Mouse (Mus musculus) lung, embryonic 14.5 days (tissue): ENCODE results near the gene Xpc. TPM values are rescaled to one million over a fixed set of nuclear protein-coding genes. Genes with fewer than 3 reads are reported as not detected.

Experiments used
- ATAC-seq: fragments of 200-750 bp; cut with Nextera tagmentation; 2 replicates; pipeline ENCODE4 v1.8.0; 2017; ENCODE audit warnings: mild to moderate bottlenecking, moderate TSS enrichment, moderate library complexity; ENCODE audit not compliant: insufficient read depth
- DNase-seq: peaks from one replicate; pipeline ENCODE4 v3.0.0-alpha.2; 2015
- H3K27ac ChIP-seq: fragments of 300-500 bp; sonication (generic); 2 replicates; pipeline ENCODE4 v1.5.1; 2014; ENCODE audit warnings: low read depth, mild to moderate bottlenecking, moderate library complexity
- H3K27me3 ChIP-seq: fragments of 300-500 bp; sonication (generic); 2 replicates; pipeline ENCODE4 v1.6.1; 2014; ENCODE audit warnings: low read length, control low read depth; ENCODE audit not compliant: insufficient read depth
- H3K36me3 ChIP-seq: fragments of 300-500 bp; sonication (generic); 2 replicates; pipeline ENCODE4 v1.6.1; 2014; ENCODE audit warnings: control low read depth; ENCODE audit not compliant: insufficient read depth
- H3K4me1 ChIP-seq: fragments of 300-500 bp; sonication (generic); 2 replicates; pipeline ENCODE4 v1.6.1; 2014; ENCODE audit warnings: antibody characterized with exemption, control low read depth; ENCODE audit not compliant: insufficient read depth
- H3K4me2 ChIP-seq: fragments of 300-500 bp; sonication (generic); 2 replicates; pipeline ENCODE4 v1.6.1; 2014; ENCODE audit warnings: mild to moderate bottlenecking
- H3K4me3 ChIP-seq: fragments of 300-500 bp; sonication (generic); 2 replicates; pipeline ENCODE4 v1.5.1; 2014; ENCODE audit warnings: low read depth, low read length
- H3K9ac ChIP-seq: fragments of 300-500 bp; sonication (generic); 2 replicates; pipeline ENCODE4 v1.6.1; 2014
- H3K9me3 ChIP-seq: fragments of 300-500 bp; sonication (generic); 2 replicates; pipeline ENCODE4 v1.6.1; 2016; ENCODE audit warnings: low read depth, low read length, control low read depth
- CTCF ChIP-seq: IDR thresholded peaks from 2 replicates; pipeline ENCODE4 v1.5.1; 2016; ENCODE audit warnings: antibody characterized with exemption, low read depth
- WGBS: fragments of 180-500 bp; shearing (Covaris S2); extraction: QIAGEN DNeasy Blood & Tissue Kit; methylation state at CpG from one replicate; pipeline ENCODE4 v1.1.7; 2014; 5-methylcytosine and 5-hydroxymethylcytosine counted together
- polyA plus RNA-seq: library from polyadenylated mRNA; unstranded; fragments of >200 nt; fragmentation: Nextera tagmentation; extraction: Ambion mirVana; gene quantifications from 2 replicates; pipeline ENCODE4 v1.2.1, GENCODE M21; 2014

The Xpc gene
- polyA plus RNA-seq, 1 experiment from 2014 or later: 15.4 TPM

DNA sequence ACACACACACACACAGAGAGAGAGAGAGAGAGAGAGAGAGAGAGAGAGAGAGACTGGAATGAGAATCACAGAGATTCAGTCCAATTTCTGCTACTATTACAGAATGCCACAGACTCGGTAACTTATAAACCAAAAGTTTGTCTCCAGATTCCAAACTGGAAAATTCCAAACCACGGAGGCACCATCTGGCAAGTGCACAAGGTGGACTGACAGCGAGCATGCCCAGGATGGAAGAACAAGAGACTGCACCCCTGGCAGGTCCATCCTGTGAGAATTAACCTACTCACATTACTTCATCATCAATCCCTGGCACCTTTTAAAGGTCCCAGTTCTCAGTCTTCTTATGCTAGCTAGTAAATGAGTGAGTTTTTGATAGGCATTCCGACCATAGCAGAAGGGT lies 18.6 kb upstream of the Xpc start:
- Histone ChIP-seq H3K36me3 (no peaks in the 10 kb centered on the region), H3K9ac (no peak overlapping the region), H3K27me3 (no peaks in the 10 kb centered on the region), H3K4me3 (no peak overlapping the region), H3K4me1 (peaks cover 7% of the 10 kb centered on the region), H3K27ac (no peak overlapping the region), H3K4me2 (no peak overlapping the region), H3K9me3 (no peaks in the 10 kb centered on the region)
- TF ChIP-seq CTCF: no peak
- no peak for ATAC-seq
- DNase-seq: no peak
- 60% methylated on average over 4 of the region's 4 CpGs for WGBS

DNA sequence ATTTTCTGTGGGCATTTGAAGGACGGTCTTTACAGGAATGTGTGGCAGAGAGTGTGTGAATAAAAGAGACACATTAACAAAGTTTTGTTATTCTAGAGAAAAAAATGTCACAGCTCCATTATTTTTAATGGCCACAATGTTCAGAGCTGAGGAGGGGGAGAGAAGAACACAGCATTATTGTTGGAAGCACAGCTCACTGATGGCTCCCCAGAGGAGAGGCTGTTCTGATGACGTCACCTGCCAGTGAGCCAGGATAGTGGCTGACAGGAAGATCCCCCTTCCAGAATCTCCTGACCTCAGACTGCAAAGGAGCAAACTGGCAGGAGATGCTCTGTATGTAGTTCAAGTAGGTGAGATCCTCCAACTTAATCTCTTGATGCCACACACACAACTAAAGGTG lies 18.1 kb upstream of the Xpc start:
- no peak overlapping the region for H3K4me3 ChIP-seq
- H3K9ac ChIP-seq: no peak overlapping the region
- no peaks in the 10 kb centered on the region for H3K27me3 ChIP-seq
- peaks cover 7% of the 10 kb centered on the region for H3K4me1 ChIP-seq
- H3K4me2 ChIP-seq: no peak overlapping the region
- no peak overlapping the region for H3K27ac ChIP-seq
- H3K36me3 ChIP-seq: no peaks in the 10 kb centered on the region
- WGBS: 14% methylated on average over 2 of the region's 2 CpGs
- no peak for TF ChIP-seq CTCF
- ATAC-seq: 0 out of 2 replicates have a peak, but pooled peaks have one; percentile 32
- peak; percentile 50 for DNase-seq
- H3K9me3 ChIP-seq: no peaks in the 10 kb centered on the region

DNA sequence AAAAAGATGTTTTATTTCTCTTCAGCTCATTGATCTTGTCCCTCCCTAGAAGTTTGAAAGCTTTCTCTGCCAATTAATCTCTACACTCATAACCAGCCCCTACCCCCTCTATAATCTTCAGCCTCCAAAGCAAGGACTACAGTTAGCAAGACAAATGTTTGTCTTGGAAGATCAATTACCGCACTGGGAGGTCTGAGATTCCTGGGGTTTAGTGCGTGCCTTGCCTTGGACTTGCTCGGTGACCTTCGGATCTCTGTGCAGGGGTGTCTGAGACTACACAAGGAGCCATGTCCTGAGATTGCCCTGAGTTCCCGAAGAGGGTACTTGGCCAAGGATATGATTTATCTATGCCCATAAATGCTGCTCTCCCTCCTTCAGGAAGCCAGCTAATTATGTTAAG lies 17.7 kb upstream of the Xpc start:
- no peak overlapping the region for H3K4me3 ChIP-seq
- no peak overlapping the region for H3K27ac ChIP-seq
- ATAC-seq: peak; percentile 63; the same call in 1 of the 2 replicates
- TF ChIP-seq CTCF: no peak
- H3K36me3 ChIP-seq: no peaks in the 10 kb centered on the region
- H3K27me3 ChIP-seq: no peaks in the 10 kb centered on the region
- no peak overlapping the region for H3K4me2 ChIP-seq
- H3K9ac ChIP-seq: no peak overlapping the region
- H3K4me1 ChIP-seq: peaks cover 7% of the 10 kb centered on the region
- no peaks in the 10 kb centered on the region for H3K9me3 ChIP-seq
- 9% methylated on average over 5 of the region's 5 CpGs for WGBS
- peak; percentile 64 for DNase-seq

DNA sequence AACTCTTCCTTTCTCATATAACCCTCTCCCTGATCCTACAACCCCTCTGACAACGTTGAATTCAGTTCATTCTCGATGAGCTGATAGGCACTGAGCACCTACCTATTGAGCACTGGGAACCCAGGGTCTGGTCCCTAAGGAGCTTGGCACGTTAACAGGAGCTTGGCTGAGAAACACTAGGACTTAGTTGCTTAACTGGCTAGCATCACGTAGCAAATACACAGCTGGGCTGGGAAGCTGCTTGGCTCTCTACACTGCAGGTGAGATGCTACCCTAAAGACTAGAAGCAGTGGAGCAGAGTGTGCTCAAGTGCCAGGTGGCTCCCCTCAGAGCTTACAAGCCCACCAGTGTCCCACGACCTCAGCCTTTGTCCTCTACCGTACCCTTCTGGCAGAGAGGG lies 17.0 kb upstream of the Xpc start:
- WGBS: 26% methylated on average over 6 of the region's 6 CpGs
- no peak overlapping the region for H3K4me3 ChIP-seq
- H3K27me3 ChIP-seq: no peaks in the 10 kb centered on the region
- no peak for TF ChIP-seq CTCF
- H3K9me3 ChIP-seq: no peaks in the 10 kb centered on the region
- H3K4me1 ChIP-seq: peaks cover 7% of the 10 kb centered on the region
- ATAC-seq: no peak; the same call in 1 of the 2 replicates
- H3K27ac ChIP-seq: no peak overlapping the region
- no peaks in the 10 kb centered on the region for H3K36me3 ChIP-seq
- no peak overlapping the region for H3K4me2 ChIP-seq
- DNase-seq: no peak
- no peak overlapping the region for H3K9ac ChIP-seq

DNA sequence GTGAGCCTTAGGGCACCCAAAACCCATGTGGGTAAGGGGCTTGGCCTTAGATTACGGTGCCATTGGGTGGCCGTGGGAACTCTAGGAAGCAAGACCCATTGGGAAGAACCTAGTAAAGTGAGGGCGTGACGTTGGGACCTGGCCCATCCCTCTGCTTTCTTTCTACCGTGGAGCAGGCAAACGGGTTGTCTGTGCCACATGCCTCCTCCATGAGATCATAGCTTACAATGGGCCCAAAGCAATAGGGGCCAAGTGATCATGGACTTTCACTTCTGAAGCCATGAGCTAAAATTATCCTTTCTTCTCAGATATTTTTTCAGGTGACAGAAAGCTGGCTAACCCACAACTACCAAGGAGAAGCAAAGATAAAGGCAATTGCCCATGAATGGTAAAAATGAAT lies 15.6 kb upstream of the Xpc start:
- no peak for ATAC-seq
- Histone ChIP-seq H3K36me3 (no peaks in the 10 kb centered on the region), H3K4me3 (no peak overlapping the region), H3K9me3 (no peaks in the 10 kb centered on the region), H3K27me3 (no peaks in the 10 kb centered on the region), H3K4me2 (no peak overlapping the region), H3K27ac (no peak overlapping the region), H3K9ac (no peak overlapping the region), H3K4me1 (peaks cover 7% of the 10 kb centered on the region)
- 70% methylated on average over 6 of the region's 6 CpGs for whole genome bisulfite sequencing
- no peak for TF ChIP-seq CTCF
- DNase-seq: no peak

DNA sequence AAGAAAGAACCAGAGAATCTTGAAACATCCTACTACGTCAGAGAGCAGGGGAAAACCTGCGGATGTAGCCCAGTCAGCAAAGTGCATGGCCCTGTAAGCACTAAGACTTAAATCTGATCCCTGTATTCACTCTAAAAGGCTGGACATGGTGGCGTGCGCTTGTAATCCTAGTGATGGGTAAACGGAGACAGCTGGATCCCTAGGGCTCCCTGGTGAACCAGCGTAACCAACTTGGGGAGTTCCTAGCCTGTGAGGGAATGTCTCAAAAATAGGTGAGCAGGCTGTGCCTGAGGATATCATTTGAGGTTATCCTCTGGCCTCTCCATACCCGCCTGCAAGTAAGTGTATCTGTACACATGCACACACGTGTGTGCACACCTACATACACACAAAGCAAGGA lies 15.0 kb upstream of the Xpc start:
- Histone ChIP-seq H3K4me2 (no peak overlapping the region), H3K9me3 (no peaks in the 10 kb centered on the region), H3K36me3 (0 out of 2 replicates have a peak, but pooled peaks cover under 1% of the 10 kb centered on the region), H3K27ac (no peak overlapping the region), H3K27me3 (no peaks in the 10 kb centered on the region), H3K9ac (no peak overlapping the region), H3K4me3 (no peak overlapping the region), H3K4me1 (peaks cover 7% of the 10 kb centered on the region)
- TF ChIP-seq CTCF: no peak
- 89% methylated on average over 8 of the region's 8 CpGs for WGBS
- ATAC-seq (no peak), DNase-seq (no peak)

DNA sequence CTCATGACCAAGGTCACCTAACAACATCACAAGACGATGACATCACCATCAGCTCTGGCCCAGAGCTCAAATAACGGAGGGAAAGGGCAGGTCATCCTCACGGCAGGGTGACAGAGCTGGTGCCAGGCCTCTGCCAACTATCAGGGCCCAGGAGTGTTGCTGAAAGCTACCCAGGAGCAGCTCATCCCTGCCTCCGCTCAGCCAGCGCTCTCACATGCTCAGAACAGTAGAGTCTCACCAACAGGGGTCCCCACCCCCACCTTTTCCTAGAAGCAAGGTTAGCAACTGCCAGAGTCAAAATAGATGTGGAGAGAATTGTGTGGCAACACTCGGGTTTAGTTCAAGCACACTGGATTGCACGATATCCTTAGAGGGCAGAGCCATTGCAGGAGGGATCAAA lies 12.6 kb upstream of the Xpc start:
- H3K9ac ChIP-seq: no peak overlapping the region
- no peak overlapping the region for H3K4me2 ChIP-seq
- H3K36me3 ChIP-seq: peaks cover 13% of the 10 kb centered on the region
- WGBS: 71% methylated on average over 7 of the region's 7 CpGs
- no peaks in the 10 kb centered on the region for H3K9me3 ChIP-seq
- no peak overlapping the region for H3K4me3 ChIP-seq
- H3K27ac ChIP-seq: no peak overlapping the region
- no peak for DNase-seq
- TF ChIP-seq CTCF: no peak
- peaks cover 7% of the 10 kb centered on the region; the same call in 1 of the 2 replicates for H3K4me1 ChIP-seq
- ATAC-seq: no peak
- H3K27me3 ChIP-seq: no peaks in the 10 kb centered on the region
